Mouse (Mus musculus): ENCODE data around the gene Ddah1.
A peak's percentile ranks its signal among the peaks of the same experiment; 100 is the strongest.

Gene Ddah1

GRCm38 (mm10) chr3:145758561-145759378 lies at the start of gene Ddah1:
Ddah1 (plus strand) TSS chr3:145758675.
- DNase-seq (ENCODE audit: low spot score): peak; percentile 49

GRCm38 (mm10) chr3:145715923-145716322 lies 42.6 kb upstream of the Ddah1 start:
- DNase-seq (ENCODE audit: low spot score): no peak

GRCm38 (mm10) chr3:145719660-145720059 lies 38.8 kb upstream of the Ddah1 start:
- DNase-seq (ENCODE audit: low spot score): no peak

- no peak for DNase-seq (ENCODE audit: low spot score)
Observed at GRCm38 (mm10) chr3:145725078-145725477, 33.4 kb upstream of the Ddah1 start.

GRCm38 (mm10) chr3:145728336-145728735 lies 30.1 kb upstream of the Ddah1 start:
- DNase-seq (ENCODE audit: low spot score): no peak

- no peak for DNase-seq (ENCODE audit: low spot score)
Observed at GRCm38 (mm10) chr3:145729531-145729930, 28.9 kb upstream of the Ddah1 start.

GRCm38 (mm10) chr3:145730092-145730491 lies 28.4 kb upstream of the Ddah1 start:
- no peak for DNase-seq (ENCODE audit: low spot score)

- no peak for DNase-seq (ENCODE audit: low spot score)
Observed at GRCm38 (mm10) chr3:145734857-145735256, 23.6 kb upstream of the Ddah1 start.

GRCm38 (mm10) chr3:145736562-145736961 lies 21.9 kb upstream of the Ddah1 start:
- DNase-seq (ENCODE audit: low spot score): no peak

GRCm38 (mm10) chr3:145738662-145739061 lies 19.8 kb upstream of the Ddah1 start:
- no peak for DNase-seq (ENCODE audit: low spot score)

- DNase-seq (ENCODE audit: low spot score): no peak
Observed at GRCm38 (mm10) chr3:145739904-145740303, 18.6 kb upstream of the Ddah1 start.

- DNase-seq (ENCODE audit: low spot score): no peak
Observed at GRCm38 (mm10) chr3:145743050-145743449, 15.4 kb upstream of the Ddah1 start.

- no peak for DNase-seq (ENCODE audit: low spot score)
Observed at GRCm38 (mm10) chr3:145743476-145744027, 14.9 kb upstream of the Ddah1 start.

- no peak for DNase-seq (ENCODE audit: low spot score)
Observed at GRCm38 (mm10) chr3:145748626-145749025, 9.8 kb upstream of the Ddah1 start.

- DNase-seq (ENCODE audit: low spot score): no peak
Observed at GRCm38 (mm10) chr3:145756457-145756856, 2.0 kb upstream of the Ddah1 start.

GRCm38 (mm10) chr3:145757177-145757576 lies 1.3 kb upstream of the Ddah1 start:
- DNase-seq (ENCODE audit: low spot score): no peak

- no peak for DNase-seq (ENCODE audit: low spot score)
Observed at GRCm38 (mm10) chr3:145757844-145758243, 631 bp upstream of the Ddah1 start.

- DNase-seq (ENCODE audit: low spot score): no peak
Observed at GRCm38 (mm10) chr3:145759379-145760209, 1.1 kb downstream of the Ddah1 start.

- no peak for DNase-seq (ENCODE audit: low spot score)
Observed at GRCm38 (mm10) chr3:145760547-145760946, 2.1 kb downstream of the Ddah1 start.

- no peak for DNase-seq (ENCODE audit: low spot score)
Observed at GRCm38 (mm10) chr3:145761501-145762170, 3.2 kb downstream of the Ddah1 start.

- no peak for DNase-seq (ENCODE audit: low spot score)
Observed at GRCm38 (mm10) chr3:145762957-145763641, 4.6 kb downstream of the Ddah1 start.

GRCm38 (mm10) chr3:145763642-145763972 lies 5.1 kb downstream of the Ddah1 start:
- DNase-seq (ENCODE audit: low spot score): no peak

All from left cerebral cortex, adult 11 months (tissue).